Mouse (Mus musculus) forebrain, embryonic 15.5 days (tissue): ENCODE measurements around the gene Gm6583. TPM values are rescaled to one million over a fixed set of nuclear protein-coding genes. Genes with fewer than 3 reads are reported as not detected.

ENCODE experiments used
- ATAC-seq: fragments of 200-750 bp; cut with Nextera tagmentation; replicated peaks from 2 replicates; pipeline ENCODE4 v1.8.0; 2017; ENCODE audit warnings: mild to moderate bottlenecking, moderate TSS enrichment, moderate library complexity
- H3K27ac ChIP-seq: fragments of 300-500 bp; sonication (generic); replicated peaks from 2 replicates; pipeline ENCODE4 v1.5.1; 2015; ENCODE audit warnings: mild to moderate bottlenecking, inconsistent platforms
- H3K27me3 ChIP-seq: fragments of 300-500 bp; sonication (generic); 2 replicates; pipeline ENCODE4 v1.6.1; 2015; ENCODE audit warnings: inconsistent platforms
- H3K36me3 ChIP-seq: fragments of 300-500 bp; sonication (generic); 2 replicates; pipeline ENCODE4 v1.6.1; 2015; ENCODE audit warnings: mild to moderate bottlenecking, inconsistent platforms
- H3K4me1 ChIP-seq: fragments of 300-500 bp; sonication (generic); 2 replicates; pipeline ENCODE4 v1.6.1; 2015; ENCODE audit warnings: inconsistent platforms
- H3K4me2 ChIP-seq: fragments of 300-500 bp; sonication (generic); replicated peaks from 2 replicates; pipeline ENCODE4 v1.6.1; 2015; ENCODE audit warnings: mild to moderate bottlenecking, inconsistent platforms
- H3K4me3 ChIP-seq: fragments of 300-500 bp; sonication (generic); 2 replicates; pipeline ENCODE4 v1.5.1; 2015; ENCODE audit warnings: mild to moderate bottlenecking, inconsistent platforms
- H3K9ac ChIP-seq: fragments of 300-500 bp; sonication (generic); replicated peaks from 2 replicates; pipeline ENCODE4 v1.6.1; 2015; ENCODE audit warnings: mild to moderate bottlenecking, inconsistent platforms
- H3K9me3 ChIP-seq: fragments of 300-500 bp; sonication (generic); 2 replicates; pipeline ENCODE4 v1.6.1; 2016; ENCODE audit warnings: inconsistent platforms
- WGBS: fragments of 180-500 bp; shearing (Covaris S2); methylation state at CpG from one replicate; pipeline ENCODE4 v1.1.7; 2015; ENCODE audit warnings: mixed read lengths; 5-methylcytosine and 5-hydroxymethylcytosine counted together
- polyA plus RNA-seq: library from polyadenylated mRNA; unstranded; fragments of >200 nt; fragmentation: Nextera tagmentation; extraction: Ambion mirVana; gene quantifications from 2 replicates; pipeline ENCODE4 v1.2.1, GENCODE M21; 2015

The Gm6583 gene
- polyA plus RNA-seq, 1 experiment from 2014 or later = 0.08 TPM

DNA sequence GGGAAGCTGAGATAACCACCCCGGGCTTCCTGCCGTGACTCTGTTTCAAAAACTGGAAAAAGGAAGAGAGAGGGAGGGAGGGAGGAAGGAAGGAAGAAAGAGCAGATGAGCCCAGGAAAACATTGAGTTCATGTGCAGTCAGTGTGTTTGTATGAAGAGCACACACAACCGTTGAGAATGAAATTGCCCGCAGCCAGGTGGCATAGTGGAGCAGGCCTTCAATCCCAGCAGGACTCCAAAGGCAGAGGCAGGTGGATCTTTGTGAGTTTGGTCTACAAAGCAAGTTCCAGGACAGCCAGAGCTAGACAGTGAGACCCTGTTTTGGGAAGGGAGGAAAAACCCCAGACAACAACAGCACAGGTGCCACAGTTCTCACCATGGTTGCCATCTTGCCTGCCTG lies 11.5 kb upstream of the Gm6583 start:
- Histone ChIP-seq H3K4me1 (peaks cover 30% of the 10 kb centered on the region), H3K9ac (no peak overlapping the region), H3K4me3 (no peak overlapping the region), H3K36me3 (peaks cover 36% of the 10 kb centered on the region), H3K9me3 (no peaks in the 10 kb centered on the region), H3K27ac (no peak overlapping the region), H3K4me2 (no peak overlapping the region), H3K27me3 (no peaks in the 10 kb centered on the region)
- ATAC-seq = no peak
- 91% methylated on average over 4 of the region's 4 CpGs for WGBS

DNA sequence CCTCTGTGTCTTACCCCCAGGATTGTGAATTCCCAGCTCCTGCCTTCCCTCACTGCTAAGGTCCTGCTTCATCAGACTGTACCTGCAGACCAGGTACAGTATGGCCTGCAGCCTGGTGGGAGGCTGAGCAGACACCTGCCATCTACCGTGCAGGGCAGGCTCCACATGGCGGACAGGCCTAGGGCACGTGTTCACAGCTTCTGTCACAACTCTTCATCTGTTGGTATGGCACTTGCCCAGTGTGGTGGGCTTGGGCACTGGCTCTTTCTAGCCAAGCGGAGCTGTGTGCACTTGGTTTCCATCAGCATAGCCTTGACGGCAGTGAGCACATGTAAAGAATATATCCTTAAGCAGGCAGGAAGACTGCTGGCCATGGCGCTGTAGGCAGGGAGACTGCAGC lies 11.0 kb upstream of the Gm6583 start:
- H3K36me3 ChIP-seq = peaks cover 38% of the 10 kb centered on the region
- H3K4me3 ChIP-seq = no peak overlapping the region
- WGBS = 91% methylated on average over 6 of the region's 6 CpGs
- no peaks in the 10 kb centered on the region for H3K9me3 ChIP-seq
- ATAC-seq = no peak
- H3K4me1 ChIP-seq = peaks cover 26% of the 10 kb centered on the region
- no peaks in the 10 kb centered on the region for H3K27me3 ChIP-seq
- no peak overlapping the region for H3K9ac ChIP-seq
- H3K4me2 ChIP-seq = no peak overlapping the region
- no peak overlapping the region for H3K27ac ChIP-seq

DNA sequence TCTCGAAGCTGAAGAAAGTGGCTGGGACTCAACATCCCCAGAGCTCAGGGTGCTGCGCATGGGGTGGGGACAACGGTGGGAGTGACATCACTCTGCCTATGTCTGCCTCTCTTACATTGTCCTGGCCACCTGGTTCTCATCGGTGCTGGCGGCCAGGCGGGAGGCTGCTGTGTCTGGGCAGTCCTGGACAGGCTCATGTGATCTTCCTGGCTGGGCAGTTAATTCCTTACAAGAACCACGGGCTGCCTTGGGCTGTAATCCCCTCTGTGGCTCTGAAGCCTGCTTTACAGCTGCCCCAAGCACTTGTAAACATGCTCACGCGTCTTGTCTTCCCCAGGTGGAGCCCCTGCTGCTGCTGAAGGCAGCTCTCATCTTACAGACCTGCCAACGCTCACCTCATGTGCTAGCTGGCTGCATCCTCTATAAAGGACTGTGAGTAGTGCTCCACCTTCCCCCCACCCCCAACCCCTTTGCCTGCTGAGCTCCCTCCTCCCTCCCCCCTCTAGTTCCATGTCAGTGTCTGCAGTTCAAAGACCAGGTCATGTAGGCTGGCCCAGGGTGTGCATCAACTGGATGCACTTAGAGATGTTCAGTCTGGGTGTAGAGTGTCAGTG lies 8.5 kb upstream of the Gm6583 start:
- ATAC-seq = no peak

GRCm38 (mm10) chr5:112360077-112360476 lies 4.2 kb upstream of the Gm6583 start:
- peaks cover 31% of the 10 kb centered on the region for H3K36me3 ChIP-seq
- WGBS = 99% methylated on average over 3 of the region's 3 CpGs
- H3K27me3 ChIP-seq = no peaks in the 10 kb centered on the region
- no peak overlapping the region for H3K4me2 ChIP-seq
- no peak for ATAC-seq
- no peak overlapping the region for H3K4me3 ChIP-seq
- no peak overlapping the region for H3K27ac ChIP-seq
- H3K9me3 ChIP-seq = no peaks in the 10 kb centered on the region
- no peaks in the 10 kb centered on the region for H3K4me1 ChIP-seq
- no peak overlapping the region for H3K9ac ChIP-seq

More for the DNA sequence above, 8.5 kb upstream of the Gm6583 start:
- Histone ChIP-seq H3K4me2 (no peak overlapping the region), H3K27me3 (no peaks in the 10 kb centered on the region), H3K9me3 (no peaks in the 10 kb centered on the region), H3K36me3 (peaks cover 36% of the 10 kb centered on the region), H3K4me1 (peaks cover 6% of the 10 kb centered on the region; the same call in 1 of the 2 replicates), H3K27ac (no peak overlapping the region), H3K9ac (no peak overlapping the region), H3K4me3 (no peak overlapping the region)
- WGBS = 69% methylated on average over 10 of the region's 10 CpGs

- H3K4me1 ChIP-seq = no peaks in the 10 kb centered on the region
- H3K27me3 ChIP-seq = no peaks in the 10 kb centered on the region
- no peak overlapping the region for H3K9ac ChIP-seq
- H3K4me2 ChIP-seq = no peak overlapping the region
- ATAC-seq = no peak
- H3K4me3 ChIP-seq = no peak overlapping the region
- H3K9me3 ChIP-seq = no peaks in the 10 kb centered on the region
- no peak overlapping the region for H3K27ac ChIP-seq
- peaks cover 31% of the 10 kb centered on the region for H3K36me3 ChIP-seq
- WGBS = 92% methylated on average over 4 of the region's 4 CpGs
Observed at GRCm38 (mm10) chr5:112359520-112359919, 3.7 kb upstream of the Gm6583 start.

DNA sequence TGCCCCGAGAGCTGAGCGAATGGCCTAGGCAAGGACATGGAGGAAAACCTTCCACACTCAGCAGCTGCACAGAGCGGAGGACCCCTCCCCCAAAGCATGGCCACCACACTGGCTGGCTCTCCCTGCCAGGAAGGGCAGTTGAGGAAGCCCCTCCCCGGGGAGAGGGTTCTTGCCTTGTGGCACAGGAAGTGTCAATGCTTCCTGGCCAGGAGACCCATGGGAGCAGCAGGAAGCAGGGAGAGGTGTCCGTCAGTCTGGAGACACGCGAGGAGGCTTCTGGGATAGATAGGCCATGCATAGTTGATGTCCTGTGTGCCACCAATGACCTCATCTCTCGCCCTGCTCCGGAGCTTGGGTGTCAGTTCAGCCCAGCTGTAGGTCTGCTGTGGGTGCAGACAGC lies 489 bp upstream of the Gm6583 start:
- peaks cover 25% of the 10 kb centered on the region for H3K36me3 ChIP-seq
- no peak overlapping the region for H3K4me3 ChIP-seq
- no peaks in the 10 kb centered on the region for H3K9me3 ChIP-seq
- no peak for ATAC-seq
- H3K27ac ChIP-seq = no peak overlapping the region
- 96% methylated on average over 9 of the region's 9 CpGs for WGBS
- H3K4me1 ChIP-seq = no peaks in the 10 kb centered on the region
- no peaks in the 10 kb centered on the region for H3K27me3 ChIP-seq
- H3K9ac ChIP-seq = no peak overlapping the region
- no peak overlapping the region for H3K4me2 ChIP-seq

DNA sequence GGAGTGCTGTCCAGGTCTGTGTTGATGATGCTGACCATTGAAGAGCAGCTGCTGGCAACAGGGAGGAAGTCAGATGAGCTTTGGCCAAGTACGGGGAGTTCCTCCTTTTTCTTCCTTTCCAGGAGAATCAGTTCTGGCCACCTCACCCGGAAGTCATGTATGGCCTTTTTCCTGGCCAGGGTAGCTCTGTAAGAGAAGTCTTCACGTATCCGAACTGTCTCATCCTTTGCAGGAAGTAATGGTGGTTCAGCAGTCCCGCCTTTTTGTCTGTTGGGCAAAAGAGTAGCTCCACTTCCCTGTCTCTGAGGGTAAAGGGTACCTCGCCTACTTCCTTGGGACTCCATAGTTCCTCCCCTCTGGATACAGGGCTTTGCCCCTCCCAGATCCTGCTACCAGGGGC lies 340 bp downstream of the Gm6583 start:
- WGBS = 91% methylated on average over 6 of the region's 6 CpGs
- Histone ChIP-seq H3K4me3 (no peak overlapping the region), H3K9me3 (no peaks in the 10 kb centered on the region), H3K27ac (no peak overlapping the region), H3K27me3 (no peaks in the 10 kb centered on the region), H3K9ac (no peak overlapping the region), H3K4me2 (no peak overlapping the region), H3K36me3 (peaks cover 31% of the 10 kb centered on the region), H3K4me1 (no peaks in the 10 kb centered on the region)
- ATAC-seq = no peak

GRCm38 (mm10) chr5:112349169-112349568 lies 6.7 kb downstream of the Gm6583 start:
- Histone ChIP-seq H3K36me3 (peaks cover 40% of the 10 kb centered on the region), H3K9ac (no peak overlapping the region), H3K4me3 (no peak overlapping the region), H3K9me3 (no peaks in the 10 kb centered on the region), H3K27me3 (no peaks in the 10 kb centered on the region), H3K4me2 (no peak overlapping the region), H3K4me1 (peaks cover 12% of the 10 kb centered on the region), H3K27ac (no peak overlapping the region)
- ATAC-seq = no peak
- WGBS = 92% methylated on average over 8 of the region's 8 CpGs

DNA sequence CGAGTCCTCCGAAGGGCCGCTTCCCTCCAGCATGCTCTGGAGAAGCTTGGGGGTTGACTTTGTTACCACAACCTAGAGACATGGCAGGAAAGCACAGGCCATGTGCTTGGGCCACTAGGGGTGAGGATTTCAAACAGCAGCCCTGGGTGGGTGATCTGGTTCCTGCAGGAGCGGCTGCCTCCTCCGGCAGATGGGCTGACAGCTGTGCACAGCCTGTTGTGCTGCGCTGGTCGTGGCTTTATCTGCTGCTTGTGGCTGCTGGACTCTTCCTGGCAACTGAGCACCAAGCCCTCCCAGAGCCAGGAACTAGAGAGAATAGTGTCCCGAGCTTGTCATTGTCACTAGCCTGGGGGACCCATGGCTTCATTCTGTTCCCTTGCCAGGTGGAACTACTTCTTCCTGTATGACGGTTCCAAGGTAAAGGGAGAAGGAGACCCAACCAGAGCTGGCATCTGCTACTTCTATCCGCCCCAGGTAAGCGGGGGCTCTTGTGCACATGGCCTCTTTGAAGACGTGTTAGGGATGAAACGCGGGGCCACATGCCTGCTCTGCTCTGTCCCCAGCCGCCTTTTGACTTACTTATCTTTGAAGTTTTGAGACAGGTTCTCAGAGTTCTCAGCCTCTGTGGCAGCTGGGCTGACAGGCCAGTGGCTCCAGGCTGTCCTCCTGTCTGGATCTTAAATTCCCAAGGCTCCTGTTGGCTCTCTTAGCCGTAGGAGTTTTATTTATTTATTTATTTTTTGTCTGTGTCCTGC lies 9.4 kb downstream of the Gm6583 start:
- H3K36me3 ChIP-seq = peaks cover 33% of the 10 kb centered on the region
- peaks cover 33% of the 10 kb centered on the region for H3K4me1 ChIP-seq
- H3K9me3 ChIP-seq = no peaks in the 10 kb centered on the region
- H3K4me3 ChIP-seq = no peak overlapping the region
- no peak overlapping the region for H3K9ac ChIP-seq
- no peak for ATAC-seq
- H3K4me2 ChIP-seq = no peak overlapping the region
- WGBS = 92% methylated on average over 16 of the region's 16 CpGs
- no peak overlapping the region for H3K27ac ChIP-seq
- H3K27me3 ChIP-seq = no peaks in the 10 kb centered on the region

- Histone ChIP-seq H3K27ac (no peak overlapping the region), H3K4me3 (no peak overlapping the region), H3K4me1 (peaks cover 33% of the 10 kb centered on the region), H3K9ac (no peak overlapping the region; the same call in 1 of the 2 replicates), H3K4me2 (no peak overlapping the region), H3K27me3 (no peaks in the 10 kb centered on the region), H3K36me3 (peaks cover 22% of the 10 kb centered on the region), H3K9me3 (no peaks in the 10 kb centered on the region)
- no peak for ATAC-seq
- WGBS = 74% methylated on average over 6 of the region's 6 CpGs
Observed at GRCm38 (mm10) chr5:112344092-112344960, 11.5 kb downstream of the Gm6583 start.

DNA sequence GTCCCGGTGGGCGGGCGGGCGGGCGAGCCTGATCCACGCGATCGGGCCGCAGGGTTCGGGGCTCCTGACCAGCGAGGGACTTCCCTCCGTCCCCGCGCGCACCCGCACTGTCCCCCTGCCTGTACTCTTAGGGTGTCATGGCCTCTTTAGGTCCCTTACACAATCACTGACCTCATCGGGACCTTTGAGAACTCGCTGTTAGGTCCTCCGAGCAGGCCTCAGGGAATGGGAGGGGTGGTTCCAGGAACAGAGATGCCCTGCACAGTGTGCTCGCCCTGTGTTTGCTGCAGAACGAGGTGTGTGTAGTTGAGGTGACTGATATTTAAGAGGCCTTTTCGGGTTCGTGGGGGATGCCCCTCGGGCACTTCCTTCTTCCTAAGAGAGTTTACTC lies 12.6 kb downstream of the Gm6583 start:
- under 1% methylated on average over 22 of the region's 24 CpGs for WGBS
- H3K4me1 ChIP-seq = peaks cover 33% of the 10 kb centered on the region

More for the DNA sequence above, 12.6 kb downstream of the Gm6583 start:
- Histone ChIP-seq H3K27me3 (no peaks in the 10 kb centered on the region), H3K9me3 (no peaks in the 10 kb centered on the region), H3K27ac (peak overlapping the region; percentile 12; the same call in 1 of the 2 replicates), H3K4me2 (peak overlapping the region; percentile 76), H3K36me3 (peaks cover 23% of the 10 kb centered on the region), H3K4me3 (peak overlapping the region; percentile 84), H3K9ac (peak overlapping the region; percentile 71)
- ATAC-seq = peak; percentile 64
